Mouse (Mus musculus): ENCODE results near the gene Tfpi.

GRCm38 (mm10) chr2:84383828-84384227 lies 92.7 kb downstream of the Tfpi start:
- TF ChIP-seq CTCF (conservative IDR thresholded peaks at IDR 0.05 in 1 of 2, IDR thresholded peaks at IDR 0.05 in 1 of 2; ENCODE audit: low read depth in 2 of 2, low read length in 2 of 2): no peak
- no peak for TF ChIP-seq POLR2A (IDR thresholded peaks at IDR 0.05; ENCODE audit: low read depth, low read length)
- no peak for TF ChIP-seq MAZ (IDR thresholded peaks at IDR 0.05; ENCODE audit: low read depth, low read length)
- no peak for TF ChIP-seq POLR2AphosphoS2 (IDR thresholded peaks at IDR 0.05; ENCODE audit: low read depth, low read length)
- TF ChIP-seq NELFE (IDR thresholded peaks at IDR 0.05; ENCODE audit: low read depth, low read length): no peak
- no peak for TF ChIP-seq CHD2 (IDR thresholded peaks at IDR 0.05; ENCODE audit: low read length)
- no peak for TF ChIP-seq ELF1 (IDR thresholded peaks at IDR 0.05; ENCODE audit: low read depth, low read length)
- no peak for TF ChIP-seq JUN (IDR thresholded peaks at IDR 0.05; ENCODE audit: insufficient read depth, low read depth, low read length)
- no peak for TF ChIP-seq TCF12 (IDR thresholded peaks at IDR 0.05; ENCODE audit: low read depth, low read length)
- no peak for TF ChIP-seq ZNF384 (IDR thresholded peaks at IDR 0.05; ENCODE audit: low read depth, low read length)

All from CH12.LX (cell line).